Mouse (Mus musculus): ENCODE measurements at regions not wholly inside any gene's neighbourhood (a gene's known extent, or its start where the extent isn't known, plus 50 kb on each side); places are given as distances from the start of the nearest gene placed in this dataset.

DNA sequence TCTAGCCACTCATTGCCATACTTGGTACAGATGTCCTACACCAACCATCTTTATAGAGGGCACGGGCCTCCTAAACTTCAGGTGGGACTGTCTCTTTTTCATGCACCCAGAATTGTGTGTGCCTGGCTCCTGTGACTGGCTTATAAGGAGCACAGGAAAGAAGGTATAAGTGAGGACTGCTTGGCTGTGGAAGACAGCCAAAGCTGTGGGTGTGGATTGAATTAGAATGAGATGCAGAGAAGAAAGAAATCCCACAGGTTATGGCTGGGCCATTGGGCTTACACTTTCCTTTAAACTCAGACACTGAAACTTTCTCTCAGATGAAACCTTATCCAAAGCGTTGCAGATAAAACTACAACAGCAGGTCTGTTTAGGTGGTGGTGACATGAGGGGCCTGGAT is 239.5 kb upstream of the Fam160b2 start:
- DNase-seq (ENCODE audit: low spot score), result no peak

DNA sequence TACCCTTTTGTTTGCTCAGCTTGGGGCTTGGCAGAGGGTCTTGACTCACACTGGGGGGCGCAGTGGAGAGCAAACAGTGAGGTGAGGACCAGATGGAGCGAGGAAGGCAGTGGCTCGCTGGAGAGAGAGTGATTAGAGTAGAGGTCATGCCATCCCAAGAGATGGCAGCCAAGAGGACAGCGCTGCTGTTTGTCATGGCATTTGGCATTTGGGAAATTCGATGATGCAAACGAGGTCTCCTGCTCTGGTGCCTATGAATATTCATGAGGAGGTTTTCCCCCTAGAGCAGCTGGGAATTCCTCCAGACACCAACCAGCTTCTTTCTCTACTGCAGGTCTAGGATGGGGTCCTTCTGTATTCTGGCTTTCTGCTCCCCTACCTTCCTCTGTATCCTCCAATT is 237.9 kb upstream of the Fam160b2 start:
- no peak for DNase-seq (ENCODE audit: low spot score)

DNA sequence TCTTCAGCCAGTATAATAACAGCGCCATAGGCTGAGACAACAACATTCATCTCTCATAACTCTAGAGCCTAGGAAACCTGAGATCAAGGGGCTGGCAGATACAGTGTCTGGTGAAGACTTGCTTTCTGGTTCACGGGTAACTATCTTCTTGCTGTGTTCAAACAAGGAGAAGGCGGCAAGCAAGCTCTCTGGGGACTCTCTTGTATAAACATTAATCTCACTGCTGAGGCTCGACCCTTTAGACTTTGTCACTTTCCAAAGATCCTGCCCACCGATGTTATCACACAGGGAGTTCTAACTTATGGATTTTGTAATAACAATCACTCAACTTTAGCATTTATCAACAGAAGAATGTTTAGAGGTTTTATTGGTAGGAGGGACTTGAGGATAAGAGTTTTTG is 233.6 kb upstream of the Fam160b2 start:
- no peak for DNase-seq (ENCODE audit: low spot score)

DNA sequence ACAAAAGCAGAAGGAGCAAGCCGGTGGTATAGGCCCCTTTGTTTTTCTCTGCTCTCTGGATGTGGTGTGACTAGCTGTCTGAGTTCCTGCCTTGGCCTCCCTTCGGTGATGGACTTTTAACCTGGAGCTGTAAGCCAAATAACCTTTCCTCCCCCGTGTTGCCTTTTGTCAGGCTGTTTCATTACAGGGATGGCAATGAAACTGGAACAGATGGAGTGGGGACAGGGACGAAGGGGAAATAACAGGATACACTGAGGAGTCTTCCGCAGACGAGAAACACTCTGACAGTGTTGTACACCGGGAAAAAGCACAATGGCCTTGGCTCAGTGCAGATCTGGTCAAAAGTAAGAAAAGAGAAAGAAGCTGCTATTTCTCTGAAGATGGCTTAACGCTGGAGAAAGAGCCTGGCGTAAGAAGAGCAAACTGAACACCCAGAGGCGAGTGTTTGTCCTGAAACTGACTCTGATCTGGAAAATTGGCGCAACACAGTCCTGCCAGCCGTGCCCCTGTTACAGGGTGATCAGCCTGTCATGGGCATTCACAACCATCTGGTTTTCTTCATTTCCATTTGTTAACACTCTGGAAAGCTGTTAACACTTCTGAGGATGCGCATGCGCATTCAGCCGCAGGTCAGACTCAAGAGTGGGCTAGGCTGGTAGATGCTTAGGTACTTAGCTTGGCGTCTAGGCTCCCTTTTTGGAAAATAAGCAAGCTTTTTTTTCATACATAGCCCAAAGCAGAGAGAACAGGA is 233.0 kb upstream of the Fam160b2 start:
- no peak for DNase-seq (ENCODE audit: low spot score)

DNA sequence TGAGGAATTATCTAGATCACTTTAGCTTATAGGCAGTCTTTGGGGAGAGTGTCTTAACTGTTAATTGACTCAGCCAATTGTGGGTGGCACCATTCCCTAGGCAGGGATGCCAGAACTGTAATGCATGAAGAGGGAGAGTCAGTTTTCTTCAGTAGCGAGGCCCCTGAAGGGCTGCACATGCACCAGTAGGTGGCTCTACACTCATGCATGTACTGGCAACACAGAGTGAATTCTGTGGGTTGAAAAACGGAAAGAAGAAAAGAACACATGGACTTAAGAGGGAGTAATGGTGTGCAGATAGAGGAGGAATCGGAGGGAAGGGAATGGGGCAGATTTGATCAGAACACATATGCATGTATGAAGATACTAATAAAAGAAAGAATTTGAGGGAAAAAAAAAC is 232.4 kb upstream of the Fam160b2 start:
- peak; percentile 3 for DNase-seq (ENCODE audit: low spot score)

Data from adipocyte (in vitro differentiated cells).